Mouse (Mus musculus): ENCODE data around the gene Gpatch8.

- TF ChIP-seq POLR2A (IDR thresholded peaks at IDR 0.05; ENCODE audit: control insufficient read depth in 1 of 2, insufficient read depth in 1 of 2, low read depth in 1 of 2, low read length in 2 of 2, poor library complexity in 1 of 2) (no peak), CHD2 (IDR thresholded peaks at IDR 0.05; ENCODE audit: low read length) (no peak), USF2 (IDR thresholded peaks at IDR 0.05; ENCODE audit: borderline replicate concordance in 1 of 2, insufficient read depth in 1 of 2, low read depth in 1 of 2, low read length in 2 of 2) (no peak), MYB (IDR thresholded peaks at IDR 0.05; ENCODE audit: low read depth, low read length) (no peak), RCOR1 (IDR thresholded peaks at IDR 0.05; ENCODE audit: low read depth, low read length) (no peak), CTCF (IDR thresholded peaks at IDR 0.05 in 2 of 3, conservative IDR thresholded peaks at IDR 0.05 in 1 of 3; ENCODE audit: control insufficient read depth in 1 of 3, insufficient read depth in 1 of 3, low read depth in 2 of 3, low read length in 3 of 3, poor library complexity in 1 of 3, severe bottlenecking in 1 of 3) (no peak), POLR2AphosphoS2 (IDR thresholded peaks at IDR 0.05; ENCODE audit: low read length) (no peak), GATA1 (IDR thresholded peaks at IDR 0.05; ENCODE audit: low read depth, low read length) (no peak), SIN3A (IDR thresholded peaks at IDR 0.05; ENCODE audit: low read length) (no peak), ZC3H11A (IDR thresholded peaks at IDR 0.05; ENCODE audit: low read depth, low read length) (no peak), SMC3 (IDR thresholded peaks at IDR 0.05; ENCODE audit: low read depth, low read length) (no peak)
These were observed 77.5 kb downstream of the Gpatch8 start for GRCm38 (mm10) chr11:102478671-102479070.
